Mouse (Mus musculus): ENCODE results near the gene Pik3r2. TPM values are rescaled to one million over a fixed set of nuclear protein-coding genes. Genes with fewer than 3 reads are reported as not detected.
A peak's percentile ranks its signal among the peaks of the same experiment; 100 is the strongest.

Gene Pik3r2
- polyA plus RNA-seq, 1 experiment = 150 TPM

DNA sequence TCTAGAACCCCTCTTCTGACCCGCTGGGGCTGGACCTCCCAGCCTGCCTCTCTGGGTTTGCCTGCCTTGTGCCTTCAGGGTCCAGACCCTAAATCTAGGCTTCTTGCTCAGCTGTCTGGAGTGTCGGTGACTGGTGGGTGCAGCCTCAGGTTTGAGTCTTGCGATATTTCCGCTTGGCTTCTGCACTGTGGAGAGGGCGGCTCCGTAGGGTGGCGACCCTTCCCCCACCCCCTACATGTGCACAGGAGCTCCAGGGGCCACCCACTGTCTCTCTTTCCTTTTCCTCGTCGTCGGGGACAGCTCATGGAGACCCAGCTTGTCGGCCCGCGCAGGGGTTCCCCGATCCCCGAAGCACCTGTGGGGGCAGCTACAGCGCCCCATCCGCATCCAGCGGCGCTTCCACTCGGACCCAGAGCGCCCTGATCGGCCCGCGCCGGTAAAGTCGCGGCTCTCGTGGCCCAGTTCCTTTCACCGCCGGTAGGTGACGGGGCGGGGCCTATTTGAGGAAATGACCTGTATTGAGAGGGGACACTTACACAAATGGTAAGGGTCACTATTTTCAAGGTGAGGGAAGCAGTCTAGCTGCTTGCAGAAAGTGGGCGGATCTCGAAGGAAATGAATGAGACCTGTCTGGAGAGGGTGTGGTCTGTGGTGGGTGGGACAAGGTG lies 46.6 kb downstream of the Pik3r2 start:
- TF ChIP-seq POLR2A (IDR thresholded peaks at IDR 0.05; ENCODE audit: borderline replicate concordance, extremely low read depth, insufficient read depth, insufficient read length, poor library complexity, severe bottlenecking) (no peak), CTCF (IDR thresholded peaks at IDR 0.05; ENCODE audit: borderline replicate concordance, extremely low read depth, insufficient read depth, insufficient read length) (peak; percentile 22; the same call in 1 of the 2 replicates)
- DNase-seq (ENCODE audit: low read depth) = no peak

DNA sequence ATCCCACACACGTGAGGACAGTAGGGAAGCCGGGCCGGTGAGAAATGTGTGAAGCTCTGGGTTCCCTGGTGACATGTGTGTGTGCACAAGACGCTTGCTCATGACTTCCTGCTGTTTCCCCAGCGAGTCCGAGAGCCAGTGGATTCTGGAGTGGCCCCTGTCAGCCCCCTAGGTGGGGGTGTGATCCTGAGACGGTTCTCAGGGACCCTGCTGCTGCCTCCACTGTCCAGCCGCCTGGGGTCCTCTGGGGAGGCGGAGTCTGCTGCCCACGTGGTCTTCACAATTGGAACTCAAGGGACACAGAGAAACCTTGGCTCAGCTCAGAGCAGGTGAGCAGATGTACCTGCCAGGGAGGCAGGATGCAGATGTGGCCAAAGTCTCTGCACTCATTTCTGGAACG lies 49.8 kb downstream of the Pik3r2 start:
- no peak for TF ChIP-seq POLR2A (IDR thresholded peaks at IDR 0.05; ENCODE audit: borderline replicate concordance, extremely low read depth, insufficient read depth, insufficient read length, poor library complexity, severe bottlenecking)
- TF ChIP-seq CTCF (IDR thresholded peaks at IDR 0.05; ENCODE audit: borderline replicate concordance, extremely low read depth, insufficient read depth, insufficient read length) = no peak
- DNase-seq (ENCODE audit: low read depth) = no peak

DNA sequence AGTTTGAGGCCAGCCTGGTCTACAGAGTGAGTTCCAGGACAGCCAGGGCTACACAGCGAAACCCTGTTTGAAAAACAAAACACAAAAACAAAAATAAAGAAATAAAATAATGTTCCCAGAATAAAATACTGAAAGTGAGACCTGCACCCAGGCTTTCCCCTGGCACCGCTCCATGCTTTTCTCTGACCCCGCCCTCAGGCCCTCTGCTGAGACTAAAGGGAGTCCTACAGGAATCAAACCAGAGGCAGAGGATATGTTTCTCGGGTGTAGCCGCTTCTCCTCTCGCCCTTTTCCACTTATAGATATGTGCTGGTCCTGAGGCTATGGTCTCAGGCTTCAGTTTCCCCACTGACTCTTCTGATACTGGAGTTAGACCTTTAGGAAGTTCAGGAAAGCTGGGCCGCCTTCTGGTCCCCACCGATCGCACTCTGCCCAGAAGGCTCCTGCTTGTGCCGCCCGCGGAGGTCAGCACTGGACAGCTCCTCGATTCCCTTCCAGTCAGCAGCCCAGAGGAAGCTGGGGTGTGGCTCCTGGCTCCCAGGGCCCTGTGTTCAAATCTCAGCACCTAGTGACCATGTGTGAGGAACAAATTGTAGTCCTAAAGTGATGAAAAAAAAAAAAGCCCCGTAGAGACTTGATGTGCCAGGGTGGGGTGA lies 50.6 kb downstream of the Pik3r2 start:
- DNase-seq (ENCODE audit: low read depth) = no peak
- TF ChIP-seq POLR2A (IDR thresholded peaks at IDR 0.05; ENCODE audit: borderline replicate concordance, extremely low read depth, insufficient read depth, insufficient read length, poor library complexity, severe bottlenecking) = no peak
- no peak for TF ChIP-seq CTCF (IDR thresholded peaks at IDR 0.05; ENCODE audit: borderline replicate concordance, extremely low read depth, insufficient read depth, insufficient read length)

DNA sequence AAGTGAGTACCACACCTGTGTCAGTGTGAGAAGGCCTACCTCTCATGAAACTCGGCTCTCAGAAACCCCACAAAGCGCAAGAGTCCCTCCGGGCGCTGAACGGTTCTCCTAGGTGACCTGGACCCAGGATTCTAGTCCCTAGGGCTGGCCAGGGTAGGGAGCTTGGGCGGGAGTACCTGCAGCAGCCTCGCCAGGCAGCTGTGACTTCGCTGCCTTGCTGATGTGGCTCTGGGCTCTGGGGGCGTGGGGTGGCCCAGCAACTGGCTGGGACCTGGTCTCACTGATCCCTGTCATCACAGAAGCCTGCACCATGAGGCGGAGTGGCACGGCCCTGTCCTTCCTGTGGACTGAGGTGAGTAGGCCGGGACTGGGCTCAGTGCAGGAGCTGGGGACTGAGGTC lies 52.3 kb downstream of the Pik3r2 start:
- DNase-seq (ENCODE audit: low read depth) = no peak
- TF ChIP-seq CTCF (IDR thresholded peaks at IDR 0.05; ENCODE audit: borderline replicate concordance, extremely low read depth, insufficient read depth, insufficient read length) (no peak), POLR2A (IDR thresholded peaks at IDR 0.05; ENCODE audit: borderline replicate concordance, extremely low read depth, insufficient read depth, insufficient read length, poor library complexity, severe bottlenecking) (no peak)

DNA sequence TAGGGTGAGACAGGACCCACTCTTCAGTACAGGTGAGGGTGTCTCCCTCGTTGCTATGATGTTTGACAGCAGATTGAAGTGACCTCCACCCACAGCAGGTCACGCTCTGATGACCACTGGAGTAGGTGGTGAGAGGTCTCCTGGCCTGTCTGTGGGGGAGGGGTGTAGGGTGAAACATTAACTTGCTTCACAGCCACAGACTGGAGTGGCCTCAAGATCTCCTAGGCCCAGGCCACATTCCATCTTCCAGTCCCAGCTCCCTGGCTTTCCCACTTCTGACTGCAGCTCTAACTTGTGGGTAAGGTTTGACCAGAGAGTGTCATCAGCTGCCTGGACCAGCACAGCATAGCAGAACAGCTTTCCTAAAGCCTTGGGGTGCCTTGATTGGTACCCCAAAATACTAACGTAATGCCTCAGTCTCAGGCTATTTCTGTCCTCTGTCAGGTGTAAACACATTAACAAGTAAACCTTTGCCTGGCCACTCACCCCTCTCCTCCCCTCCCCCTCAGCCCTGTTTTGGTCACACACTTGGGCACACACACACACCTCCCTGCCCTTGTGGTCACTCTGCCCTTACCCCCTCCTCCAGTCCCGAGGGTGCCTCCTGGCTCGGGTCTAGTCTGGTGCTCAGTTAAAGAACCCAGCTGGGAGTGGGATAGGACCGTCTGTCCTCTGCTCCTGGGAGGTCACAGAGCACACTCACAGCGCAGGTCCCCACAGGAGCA lies 52.9 kb downstream of the Pik3r2 start, which contains the start of gene Pde4c:
Gene Pde4c (plus strand): TSS at position 235 of the 725 bp plus-strand sequence.
- DNase-seq (ENCODE audit: low read depth) = no peak
- TF ChIP-seq POLR2A (IDR thresholded peaks at IDR 0.05; ENCODE audit: borderline replicate concordance, extremely low read depth, insufficient read depth, insufficient read length, poor library complexity, severe bottlenecking) (no peak), CTCF (IDR thresholded peaks at IDR 0.05; ENCODE audit: borderline replicate concordance, extremely low read depth, insufficient read depth, insufficient read length) (no peak)

DNA sequence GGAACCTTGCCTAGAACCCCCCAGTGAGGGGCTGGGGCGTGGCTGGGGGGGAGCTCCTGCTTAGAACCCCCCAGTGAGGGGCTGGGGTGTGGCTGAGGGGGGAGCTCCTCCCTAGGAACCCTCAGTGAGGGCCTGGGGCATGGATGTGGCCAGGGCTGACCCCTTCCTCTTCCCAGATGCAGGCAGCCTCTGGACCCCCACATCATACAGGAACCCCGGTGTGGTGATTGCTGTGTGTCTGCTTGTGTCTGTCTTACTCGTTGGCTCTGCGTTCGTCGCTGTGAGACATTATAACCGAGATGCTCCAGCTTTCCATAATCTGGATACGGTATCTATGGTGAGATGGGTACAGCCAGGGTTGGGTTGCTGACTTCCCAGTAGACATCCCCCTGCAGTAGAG lies 54.9 kb downstream of the Pik3r2 start:
- no peak for DNase-seq (ENCODE audit: low read depth)
- TF ChIP-seq CTCF (IDR thresholded peaks at IDR 0.05; ENCODE audit: borderline replicate concordance, extremely low read depth, insufficient read depth, insufficient read length) = no peak
- no peak for TF ChIP-seq POLR2A (IDR thresholded peaks at IDR 0.05; ENCODE audit: borderline replicate concordance, extremely low read depth, insufficient read depth, insufficient read length, poor library complexity, severe bottlenecking)

DNA sequence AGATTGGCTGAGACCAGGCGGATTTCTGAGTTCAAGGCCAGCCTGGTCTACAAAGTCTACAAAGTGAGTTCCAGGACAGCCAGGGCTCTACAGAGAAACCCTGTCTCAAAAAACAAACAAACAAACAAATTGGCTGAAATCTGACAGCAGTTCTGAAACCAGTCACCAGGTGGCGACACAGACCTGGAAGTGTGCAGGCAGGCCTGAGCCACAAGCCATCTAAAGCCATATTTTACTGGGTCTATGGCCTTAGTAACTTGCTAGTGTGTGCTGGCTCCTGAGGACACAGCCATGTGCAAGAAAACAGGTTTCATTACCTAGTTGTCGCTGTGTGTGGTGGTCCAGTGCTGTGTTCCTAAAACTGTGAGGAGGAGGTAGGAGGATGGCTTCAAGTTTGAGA lies 55.8 kb downstream of the Pik3r2 start:
- TF ChIP-seq CTCF (IDR thresholded peaks at IDR 0.05; ENCODE audit: borderline replicate concordance, extremely low read depth, insufficient read depth, insufficient read length) = peak; percentile 89
- TF ChIP-seq POLR2A (IDR thresholded peaks at IDR 0.05; ENCODE audit: borderline replicate concordance, extremely low read depth, insufficient read depth, insufficient read length, poor library complexity, severe bottlenecking) = no peak
- DNase-seq (ENCODE audit: low read depth) = peak; percentile 82

DNA sequence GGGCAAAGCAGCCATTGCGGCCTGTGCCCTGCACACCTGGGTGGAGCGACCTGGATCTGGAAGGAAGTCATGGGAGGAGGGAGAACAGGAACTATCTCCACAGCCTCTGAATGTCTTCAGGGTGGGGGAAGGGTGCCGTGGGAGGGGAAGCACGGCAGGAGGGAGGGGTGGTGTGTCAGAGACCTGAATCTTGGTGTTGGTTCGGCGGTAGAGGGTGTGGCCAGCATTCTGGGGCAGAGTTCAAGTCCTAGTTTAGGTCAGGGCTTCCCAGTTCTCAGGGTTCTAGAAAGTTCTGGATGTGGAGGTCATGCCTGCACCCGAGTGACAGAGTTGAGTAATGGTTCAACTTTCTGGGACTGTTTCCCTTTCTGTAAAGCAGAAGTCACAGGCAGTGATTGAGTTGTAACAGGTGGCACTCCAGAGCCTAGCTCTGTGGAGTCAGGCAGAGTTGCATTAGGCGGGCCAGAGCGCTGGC lies 56.7 kb downstream of the Pik3r2 start:
- DNase-seq (ENCODE audit: low read depth) = no peak
- TF ChIP-seq CTCF (IDR thresholded peaks at IDR 0.05; ENCODE audit: borderline replicate concordance, extremely low read depth, insufficient read depth, insufficient read length) = no peak
- TF ChIP-seq POLR2A (IDR thresholded peaks at IDR 0.05; ENCODE audit: borderline replicate concordance, extremely low read depth, insufficient read depth, insufficient read length, poor library complexity, severe bottlenecking) = no peak

DNA sequence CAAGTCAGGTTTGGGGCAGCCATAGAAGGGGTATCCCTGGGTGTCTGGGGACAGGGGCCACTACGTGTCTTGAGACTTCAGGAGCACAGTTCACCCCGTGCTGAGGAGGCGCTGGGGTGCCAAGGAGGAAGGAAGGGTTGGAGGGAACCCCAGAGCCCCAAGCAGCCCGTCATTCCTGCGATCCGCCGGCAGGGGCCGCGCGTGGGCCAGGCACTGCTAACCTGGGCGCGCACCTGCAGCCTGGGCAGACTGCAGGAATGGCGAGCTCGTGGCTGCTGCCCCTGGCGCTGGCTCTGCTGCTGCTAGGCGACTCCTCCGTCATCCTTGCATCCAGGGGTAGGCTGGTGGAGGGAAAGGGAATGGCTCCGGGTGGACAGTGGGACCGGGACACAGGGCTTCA lies 58.2 kb downstream of the Pik3r2 start, which contains the start of gene Gm3336:
Gene Gm3336 (plus strand): TSS at position 247 of the 400 bp plus-strand sequence.
- DNase-seq (ENCODE audit: low read depth) = peak; percentile 26
- peak; percentile 84 for TF ChIP-seq CTCF (IDR thresholded peaks at IDR 0.05; ENCODE audit: borderline replicate concordance, extremely low read depth, insufficient read depth, insufficient read length)
- no peak for TF ChIP-seq POLR2A (IDR thresholded peaks at IDR 0.05; ENCODE audit: borderline replicate concordance, extremely low read depth, insufficient read depth, insufficient read length, poor library complexity, severe bottlenecking)

Other genes starting within 250 kb of the Pik3r2 start
- gene Fkbp8, start 249.0 kb downstream of the Pik3r2 start, polyA plus RNA-seq (2012; rRNA removed) = 485 and 597 TPM in 2 replicates
- gene Kxd1, start 248.8 kb downstream of the Pik3r2 start, polyA plus RNA-seq (2012; rRNA removed) = 44.5 and 52.0 TPM in 2 replicates
- 26.6 and 27.0 TPM in 2 replicates for gene Ell, start 237.3 kb downstream of the Pik3r2 start, polyA plus RNA-seq (2012; rRNA removed)
- gene Isyna1, start 182.3 kb downstream of the Pik3r2 start, polyA plus RNA-seq (2012; rRNA removed) = 165 and 231 TPM in 2 replicates
- gene Ssbp4, start 167.8 kb downstream of the Pik3r2 start, polyA plus RNA-seq (2012; rRNA removed) = 202 and 236 TPM in 2 replicates
- 1.4 TPM in 2 replicates for gene Lrrc25, start 160.6 kb downstream of the Pik3r2 start, polyA plus RNA-seq (2012; rRNA removed)
- 0.23 and 0.26 TPM in 2 replicates for gene Gdf15, start 144.3 kb downstream of the Pik3r2 start, polyA plus RNA-seq (2012; rRNA removed)
- gene Pgpep1, start 116.3 kb downstream of the Pik3r2 start, polyA plus RNA-seq (2012; rRNA removed) = 80.8 and 83.7 TPM in 2 replicates
- 159 and 208 TPM in 2 replicates for gene Lsm4, start 103.5 kb downstream of the Pik3r2 start, polyA plus RNA-seq (2012; rRNA removed)
- 281 and 291 TPM in 2 replicates for gene Jund, start 77.8 kb downstream of the Pik3r2 start, polyA plus RNA-seq (2012; rRNA removed)
- gene Iqcn, start 73.3 kb downstream of the Pik3r2 start, polyA plus RNA-seq (2012; rRNA removed) = 0.10 and 0.23 TPM in 2 replicates
- gene Gm3336, start 58.2 kb downstream of the Pik3r2 start, polyA plus RNA-seq (2012; rRNA removed) = not detected in 2 replicates
- gene Pde4c, start 53.0 kb downstream of the Pik3r2 start, polyA plus RNA-seq (2012; rRNA removed) = 0.40 and 0.58 TPM in 2 replicates
- gene Rab3a, start 22.0 kb downstream of the Pik3r2 start, polyA plus RNA-seq (2012; rRNA removed) = 468 and 475 TPM in 2 replicates
- 29.1 and 45.0 TPM in 2 replicates for gene Mpv17l2, start 15.8 kb downstream of the Pik3r2 start, polyA plus RNA-seq (2012; rRNA removed)
- 45.2 and 48.3 TPM in 2 replicates for gene Mast3, start 28.3 kb upstream of the Pik3r2 start, polyA plus RNA-seq (2012; rRNA removed)
- 0.11 and 0.14 TPM in 2 replicates for gene Il12rb1, start 31.7 kb upstream of the Pik3r2 start, polyA plus RNA-seq (2012; rRNA removed)
- 27.2 and 38.6 TPM in 2 replicates for gene Arrdc2, start 63.0 kb upstream of the Pik3r2 start, polyA plus RNA-seq (2012; rRNA removed)
- 37.8 and 38.4 TPM in 2 replicates for gene Kcnn1, start 86.5 kb upstream of the Pik3r2 start, polyA plus RNA-seq (2012; rRNA removed)
- 94.9 and 111 TPM in 2 replicates for gene Ccdc124, start 97.2 kb upstream of the Pik3r2 start, polyA plus RNA-seq (2012; rRNA removed)
- 1.2 and 1.3 TPM in 2 replicates for gene Slc5a5, start 116.0 kb upstream of the Pik3r2 start, polyA plus RNA-seq (2012; rRNA removed)
- gene Rpl18a, start 120.7 kb upstream of the Pik3r2 start, polyA plus RNA-seq (2012; rRNA removed) = 3,092 and 4,066 TPM in 2 replicates
- 76.8 and 80.6 TPM in 2 replicates for gene Map1s, start 129.2 kb upstream of the Pik3r2 start, polyA plus RNA-seq (2012; rRNA removed)